Mouse (Mus musculus) MEL (cell line): ENCODE results near the gene Tpp1. TPM values are rescaled to one million over a fixed set of nuclear protein-coding genes. Genes with fewer than 3 reads are reported as not detected.

ENCODE experiments used
- DNase-seq: peaks from one replicate; pipeline ENCODE4 v3.0.0; 2011; ENCODE audit warnings: low read depth, low spot score
- H3K27ac ChIP-seq: 2 replicates; pipeline ENCODE4 v1.5.1; 2012; ENCODE audit warnings: low read depth, mild to moderate bottlenecking, control low read depth, low read length, moderate library complexity; ENCODE audit not compliant: control insufficient read depth
- H3K27me3 ChIP-seq, 2 experiments: fragments of 150-350 bp in 1 of 2; sonication (generic) in 1 of 2; 2 replicates each; pipeline ENCODE4 v1.6.1; 2012; ENCODE audit warnings: low read length in 2 of 2, mild to moderate bottlenecking in 2 of 2, improper control_type of control experiment in 1 of 2, moderate library complexity in 1 of 2; ENCODE audit not compliant: insufficient read depth in 2 of 2, control insufficient read depth in 1 of 2
- H3K36me3 ChIP-seq, 2 experiments: 2 replicates each; pipeline ENCODE4 v1.6.1; 2012 to 2014; ENCODE audit warnings: low read length in 2 of 2, improper control_type of control experiment in 1 of 2, inconsistent platforms in 1 of 2, mild to moderate bottlenecking in 1 of 2; ENCODE audit not compliant: insufficient read depth in 2 of 2, control insufficient read depth in 1 of 2
- H3K4me1 ChIP-seq, 2 experiments: fragments of 150-350 bp in 1 of 2; sonication (generic) in 1 of 2; 2 replicates each; pipeline ENCODE4 v1.6.1; 2012; ENCODE audit warnings: low read length in 2 of 2, improper control_type of control experiment in 1 of 2, mild to moderate bottlenecking in 1 of 2; ENCODE audit not compliant: insufficient read depth in 2 of 2, control insufficient read depth in 1 of 2
- H3K4me3 ChIP-seq, 2 experiments: fragments of 150-350 bp in 1 of 2; sonication (generic) in 1 of 2; 2 replicates each; pipeline ENCODE4 v1.5.1; 2012; ENCODE audit warnings: low read depth in 2 of 2, low read length in 2 of 2, mild to moderate bottlenecking in 2 of 2, moderate library complexity in 2 of 2, control low read depth in 1 of 2, improper control_type of control experiment in 1 of 2; ENCODE audit not compliant: control insufficient read depth in 1 of 2, insufficient read depth in 1 of 2
- H3K79me2 ChIP-seq: 2 replicates; pipeline ENCODE4 v1.6.1; 2012; ENCODE audit warnings: mild to moderate bottlenecking, low read length, moderate library complexity; ENCODE audit not compliant: control insufficient read depth, poor library complexity, insufficient read depth
- H3K9ac ChIP-seq: 2 replicates; pipeline ENCODE4 v1.6.1; 2012; ENCODE audit warnings: low read depth, mild to moderate bottlenecking, control low read depth, low read length, moderate library complexity; ENCODE audit not compliant: control insufficient read depth, poor library complexity, severe bottlenecking
- H3K9me3 ChIP-seq: fragments of 150-350 bp; sonication (generic); replicated peaks from 2 replicates; pipeline ENCODE4 v1.6.1; 2012; ENCODE audit warnings: mild to moderate bottlenecking, low read length, improper control_type of control experiment, moderate library complexity; ENCODE audit not compliant: insufficient read depth
- BHLHE40 ChIP-seq: IDR thresholded peaks from 2 replicates; pipeline ENCODE4 v1.6.1; 2012; ENCODE audit warnings: low read depth, mild to moderate bottlenecking, inconsistent platforms, low read length, improper control_type of control experiment, borderline replicate concordance
- CHD1 ChIP-seq: IDR thresholded peaks from 2 replicates; pipeline ENCODE4 v1.6.1; 2012; ENCODE audit warnings: low read depth, mild to moderate bottlenecking, inconsistent platforms, low read length, improper control_type of control experiment
- ELF1 ChIP-seq: IDR thresholded peaks from 2 replicates; pipeline ENCODE4 v1.6.1; 2014; ENCODE audit warnings: low read depth, mild to moderate bottlenecking, inconsistent platforms, low read length, improper control_type of control experiment, moderate library complexity
- EP300 ChIP-seq, 2 experiments: IDR thresholded peaks; 2 replicates each; pipeline ENCODE4 v1.6.1; 2011; ENCODE audit warnings: improper control_type of control experiment in 2 of 2, low read length in 2 of 2, low read depth in 1 of 2, mild to moderate bottlenecking in 1 of 2
- ETS1 ChIP-seq: IDR thresholded peaks from 2 replicates; pipeline ENCODE4 v1.6.1; 2012; ENCODE audit warnings: low read depth, mild to moderate bottlenecking, inconsistent platforms, low read length, improper control_type of control experiment, moderate library complexity
- GABPA ChIP-seq: IDR thresholded peaks from 2 replicates; pipeline ENCODE4 v1.6.1; 2012; ENCODE audit warnings: low read depth, mild to moderate bottlenecking, inconsistent platforms, low read length, improper control_type of control experiment, moderate library complexity
- GATA1 ChIP-seq: IDR thresholded peaks from 2 replicates; pipeline ENCODE4 v1.6.1; 2011; ENCODE audit warnings: low read depth, low read length, improper control_type of control experiment
- HCFC1 ChIP-seq: IDR thresholded peaks from 2 replicates; pipeline ENCODE4 v1.6.1; 2012; ENCODE audit warnings: low read depth, mild to moderate bottlenecking, inconsistent platforms, low read length, improper control_type of control experiment, moderate library complexity
- JUND ChIP-seq: IDR thresholded peaks from 2 replicates; pipeline ENCODE4 v1.6.1; 2011; ENCODE audit warnings: low read depth, mild to moderate bottlenecking, improper control_type of control experiment, low read length
- MAX ChIP-seq: IDR thresholded peaks from 2 replicates; pipeline ENCODE4 v1.6.1; 2011; ENCODE audit warnings: low read length, improper control_type of control experiment
- MAZ ChIP-seq: IDR thresholded peaks from 2 replicates; pipeline ENCODE4 v1.6.1; 2012; ENCODE audit warnings: low read depth, mild to moderate bottlenecking, inconsistent platforms, low read length, improper control_type of control experiment
- MEF2A ChIP-seq: IDR thresholded peaks from 2 replicates; pipeline ENCODE4 v1.6.1; 2014; ENCODE audit warnings: low read depth, mild to moderate bottlenecking, inconsistent platforms, low read length, improper control_type of control experiment; ENCODE audit not compliant: poor library complexity, insufficient replicate concordance, severe bottlenecking; ENCODE audit errors: extremely low read depth
- MXI1 ChIP-seq: IDR thresholded peaks from 2 replicates; pipeline ENCODE4 v1.6.1; 2011; ENCODE audit warnings: mild to moderate bottlenecking, low read depth, low read length, improper control_type of control experiment
- MYB ChIP-seq: IDR thresholded peaks from 2 replicates; pipeline ENCODE4 v1.6.1; 2011; ENCODE audit warnings: mild to moderate bottlenecking, low read depth, low read length, improper control_type of control experiment
- NELFE ChIP-seq: IDR thresholded peaks from 2 replicates; pipeline ENCODE4 v1.6.1; 2011; ENCODE audit warnings: low read depth, low read length, improper control_type of control experiment
- NRF1 ChIP-seq: IDR thresholded peaks from 2 replicates; pipeline ENCODE4 v1.6.1; 2014; ENCODE audit warnings: low read depth, mild to moderate bottlenecking, inconsistent platforms, low read length, improper control_type of control experiment, moderate library complexity; ENCODE audit not compliant: poor library complexity, insufficient read depth, severe bottlenecking
- POLR2AphosphoS5 ChIP-seq: IDR thresholded peaks from 2 replicates; pipeline ENCODE4 v1.6.1; 2012; ENCODE audit warnings: low read depth, borderline replicate concordance, mild to moderate bottlenecking, inconsistent platforms, low read length, moderate library complexity, mixed read lengths
- RAD21 ChIP-seq: IDR thresholded peaks from 2 replicates; pipeline ENCODE4 v1.6.1; 2011; ENCODE audit warnings: mild to moderate bottlenecking, low read depth, low read length, improper control_type of control experiment
- TAL1 ChIP-seq: IDR thresholded peaks from 2 replicates; pipeline ENCODE4 v1.6.1; 2012; ENCODE audit warnings: mild to moderate bottlenecking, inconsistent platforms, low read length, moderate library complexity, mixed read lengths
- UBTF ChIP-seq: IDR thresholded peaks from 2 replicates; pipeline ENCODE4 v1.6.1; 2012; ENCODE audit warnings: low read depth, mild to moderate bottlenecking, inconsistent platforms, low read length, improper control_type of control experiment, moderate library complexity, borderline replicate concordance; ENCODE audit not compliant: insufficient read depth
- USF1 ChIP-seq: IDR thresholded peaks from 2 replicates; pipeline ENCODE4 v1.6.1; 2014; ENCODE audit warnings: low read depth, mild to moderate bottlenecking, inconsistent platforms, low read length, improper control_type of control experiment, moderate library complexity
- ZC3H11A ChIP-seq: IDR thresholded peaks from 2 replicates; pipeline ENCODE4 v1.6.1; 2012; ENCODE audit warnings: low read depth, mild to moderate bottlenecking, inconsistent platforms, low read length, improper control_type of control experiment
- ZKSCAN1 ChIP-seq: IDR thresholded peaks from 2 replicates; pipeline ENCODE4 v1.6.1; 2012; ENCODE audit warnings: low read depth, mild to moderate bottlenecking, inconsistent platforms, low read length, improper control_type of control experiment, moderate library complexity
- polyA plus RNA-seq, 2 experiments: library from polyadenylated mRNA; stranded (reverse) in 1 of 2; unstranded in 1 of 2; fragments of >175 nt in 1 of 2; fragments of >200 nt in 1 of 2; gene quantifications; 2 replicates each; pipeline versions ENCODE4 v1.2.1 to v1.2.4; 2012; ENCODE audit warnings: low replicate concordance in 2 of 2, low read depth in 1 of 2; ENCODE audit not compliant: insufficient read length in 2 of 2, insufficient read depth in 1 of 2, missing spikeins in 1 of 2
- total RNA-seq: library from RNA; depleted of rRNA; stranded (reverse); fragments of 300-350 nt; gene quantifications from 2 replicates; pipeline ENCODE4 v1.2.3, GENCODE M21; 2012

Gene Tpp1
- total and polyA plus RNA-seq, 3 experiments, result 17.5 to 45.4 TPM; not detected in 1

DNA sequence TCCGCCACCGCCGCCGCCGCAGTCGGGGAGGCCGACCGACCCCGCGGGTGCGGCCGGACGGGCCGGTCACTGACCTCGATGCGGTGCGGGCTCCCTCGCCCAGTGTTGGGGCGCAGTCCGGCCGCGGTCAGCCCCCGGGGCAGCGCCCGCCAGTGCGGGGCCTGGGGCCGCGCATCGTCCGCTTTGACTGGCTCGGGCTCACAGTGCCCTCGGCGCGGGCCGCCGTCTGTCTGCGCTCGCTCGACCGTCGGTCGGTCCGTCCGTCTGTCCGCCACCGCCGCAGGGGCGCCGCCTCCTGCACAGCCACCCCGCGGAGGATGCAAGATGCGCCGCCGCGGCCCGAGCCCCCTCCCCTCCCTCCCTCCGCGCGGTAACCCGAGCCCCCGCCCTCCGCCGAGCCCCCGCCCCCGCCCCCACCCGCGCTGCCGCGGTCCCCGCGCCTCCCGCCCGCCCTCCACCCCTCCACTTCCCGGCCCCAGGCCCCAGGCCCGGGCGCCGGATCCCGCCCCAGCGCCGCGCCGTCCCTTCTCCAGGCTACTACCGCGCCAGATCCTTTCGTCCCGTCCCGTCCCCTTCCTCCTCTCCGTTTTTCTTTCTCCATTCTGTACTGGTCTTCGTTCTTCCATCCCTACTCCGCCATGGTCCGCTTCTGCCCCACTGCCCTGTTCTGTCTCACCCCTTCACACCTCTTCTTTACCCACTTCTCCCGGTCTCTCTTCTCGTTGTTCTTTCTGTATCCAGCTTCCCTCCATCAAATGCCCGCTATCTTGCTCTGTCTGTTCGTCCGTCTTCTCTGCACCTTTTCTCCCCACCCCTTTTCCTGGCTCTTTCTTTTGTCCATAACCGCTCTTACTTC is 35.5 kb upstream of the Tpp1 start, which contains the start of gene Dchs1:
Gene Dchs1 (minus strand): TSS at position 370 of the 856 bp plus-strand sequence.
- Histone ChIP-seq H3K4me3 (no peak within 1 kb of the TSS), H3K27me3 (peaks cover 2 to 4% of the 10 kb centered on the region in 2 experiments), H3K36me3 (no peaks in the 10 kb centered on the region), H3K9me3 (no peaks in the 10 kb centered on the region), H3K9ac (no peak within 1 kb of the TSS), H3K4me1 (no peaks in the 10 kb centered on the region), H3K27ac (no peak within 1 kb of the TSS), H3K79me2 (no peaks in the 10 kb centered on the region)
- TF ChIP-seq ZKSCAN1 (no peak), EP300 (IDR thresholded peaks at IDR 0.05; ENCODE audit: low read depth in 1 of 2, low read length in 2 of 2) (no peak), POLR2AphosphoS5 (no peak), ZC3H11A (no peak)
- DNase-seq, result no peak

DNA sequence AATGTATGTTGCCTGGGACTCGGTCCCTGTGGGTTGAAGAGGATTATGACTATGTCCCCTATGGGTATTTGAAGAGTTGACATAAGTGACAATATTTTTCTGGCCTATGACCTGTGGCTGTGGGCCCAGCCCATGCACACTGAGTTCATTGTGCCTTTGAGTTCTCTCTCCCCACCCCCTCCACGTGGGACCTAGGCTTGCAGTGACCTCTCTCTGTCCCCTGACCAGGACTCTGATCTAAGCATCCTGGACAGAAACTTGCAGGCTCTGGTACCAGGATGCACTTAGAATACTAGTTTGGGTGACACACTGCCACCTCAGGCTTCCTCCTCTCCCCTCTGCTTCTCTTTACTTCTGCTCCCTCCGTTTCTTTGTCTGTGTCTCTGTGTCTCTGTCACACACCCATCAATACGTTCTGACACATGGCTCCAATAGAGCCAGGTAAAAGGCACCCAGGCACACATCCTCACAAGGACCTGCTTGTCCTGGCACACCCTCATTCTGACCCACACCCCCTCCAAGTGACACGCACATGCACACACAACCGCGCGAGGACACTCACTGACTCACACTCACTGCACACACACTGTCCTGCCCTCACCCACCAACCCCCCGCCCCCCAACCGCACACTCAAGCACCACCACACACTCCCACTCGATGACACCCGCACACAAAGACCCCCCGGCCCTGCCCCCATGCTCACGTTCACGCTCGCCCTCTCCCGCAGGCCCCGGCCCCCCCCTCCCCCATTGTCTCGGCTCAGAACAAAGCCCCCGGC is 34.7 kb upstream of the Tpp1 start:
- no peaks in the 10 kb centered on the region for H3K79me2 ChIP-seq
- TF ChIP-seq JUND (no peak), GATA1 (no peak), ELF1 (no peak), MXI1 (no peak), MYB (no peak), GABPA (no peak)
- no peak overlapping the region for H3K9ac ChIP-seq
- no peaks in the 10 kb centered on the region for H3K36me3 ChIP-seq
- no peaks in the 10 kb centered on the region for H3K9me3 ChIP-seq
- DNase-seq, result no peak
- H3K27me3 ChIP-seq, result peaks cover 2 to 4% of the 10 kb centered on the region in 2 experiments
- no peak overlapping the region for H3K27ac ChIP-seq
- no peaks in the 10 kb centered on the region for H3K4me1 ChIP-seq
- no peak overlapping the region for H3K4me3 ChIP-seq

DNA sequence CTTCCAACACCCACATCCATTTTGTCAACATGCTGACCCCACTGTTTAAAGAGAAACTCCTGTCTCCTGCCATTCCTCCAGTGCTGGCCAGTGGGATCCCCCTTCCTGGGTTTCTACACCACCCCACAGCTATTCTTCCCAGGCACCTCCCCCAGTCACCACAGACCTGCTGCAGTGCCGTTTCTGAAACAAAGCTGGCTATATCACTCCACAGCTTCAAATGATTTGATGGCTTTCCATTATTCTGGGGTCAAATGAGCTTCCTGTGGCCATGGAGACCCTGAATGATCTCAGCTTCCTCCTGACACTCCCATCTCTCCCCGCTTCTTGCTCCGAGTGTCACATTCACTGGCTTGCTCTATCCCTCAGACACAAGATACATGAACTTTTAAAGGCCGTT is 32.5 kb upstream of the Tpp1 start:
- no peaks in the 10 kb centered on the region for H3K9me3 ChIP-seq
- no peaks in the 10 kb centered on the region for H3K36me3 ChIP-seq
- H3K79me2 ChIP-seq, result no peaks in the 10 kb centered on the region
- peaks cover 0 to under 1% of the 10 kb centered on the region in 2 experiments; a peak in 1 of 4 replicates for H3K4me1 ChIP-seq
- DNase-seq, result no peak
- peaks cover 1 to 2% of the 10 kb centered on the region in 2 experiments; a peak in 3 of 4 replicates for H3K27me3 ChIP-seq
- H3K9ac ChIP-seq, result no peak overlapping the region
- no peak overlapping the region for H3K27ac ChIP-seq
- no peak overlapping the region for H3K4me3 ChIP-seq
- TF ChIP-seq ELF1 (no peak), RAD21 (no peak), UBTF (no peak), ETS1 (no peak), CHD1 (no peak), GABPA (no peak), HCFC1 (no peak), MAX (no peak), BHLHE40 (no peak), NELFE (no peak), NRF1 (no peak), MAZ (no peak), MEF2A (no peak), USF1 (no peak), TAL1 (no peak)
